Mouse (Mus musculus) liver, postnatal 0 days (tissue): ENCODE results near the gene Adss. TPM values are rescaled to one million over a fixed set of nuclear protein-coding genes. Genes with fewer than 3 reads are reported as not detected.

Experiments
- ATAC-seq: fragments of 200-750 bp; cut with Nextera tagmentation; 2 replicates; pipeline ENCODE4 v1.8.0; 2017; ENCODE audit warnings: mild to moderate bottlenecking, moderate library complexity
- DNase-seq: peaks from one replicate; pipeline ENCODE4 v3.0.0-alpha.2; 2016
- H3K27ac ChIP-seq: fragments of 300-500 bp; sonication (generic); 2 replicates; pipeline ENCODE4 v1.5.1; 2014; ENCODE audit warnings: antibody characterized with exemption, moderate library complexity, mild to moderate bottlenecking, low read depth
- H3K27me3 ChIP-seq: fragments of 300-500 bp; sonication (generic); 2 replicates; pipeline ENCODE4 v1.6.1; 2014; ENCODE audit warnings: low read length, control low read depth, mixed read lengths; ENCODE audit not compliant: insufficient read depth
- H3K36me3 ChIP-seq: fragments of 300-500 bp; sonication (generic); replicated peaks from 2 replicates; pipeline ENCODE4 v1.6.1; 2014; ENCODE audit warnings: mild to moderate bottlenecking, control low read depth, low read length, moderate library complexity, mixed read lengths; ENCODE audit not compliant: insufficient read depth
- H3K4me1 ChIP-seq: fragments of 300-500 bp; sonication (generic); 2 replicates; pipeline ENCODE4 v1.6.1; 2014; ENCODE audit warnings: antibody characterized with exemption, mild to moderate bottlenecking, control low read depth; ENCODE audit not compliant: insufficient read depth
- H3K4me2 ChIP-seq: fragments of 300-500 bp; sonication (generic); 2 replicates; pipeline ENCODE4 v1.6.1; 2014; ENCODE audit warnings: low read depth, mild to moderate bottlenecking, low read length, moderate library complexity, mixed read lengths
- H3K4me3 ChIP-seq: fragments of 300-500 bp; sonication (generic); 2 replicates; pipeline ENCODE4 v1.5.1; 2014; ENCODE audit warnings: low read depth, low read length
- H3K9ac ChIP-seq: fragments of 300-500 bp; sonication (generic); replicated peaks from 2 replicates; pipeline ENCODE4 v1.6.1; 2014; ENCODE audit warnings: mild to moderate bottlenecking, moderate library complexity
- H3K9me3 ChIP-seq: fragments of 300-500 bp; sonication (generic); 2 replicates; pipeline ENCODE4 v1.6.1; 2016; ENCODE audit warnings: mild to moderate bottlenecking, control low read depth, low read length, mixed read lengths
- CTCF ChIP-seq: sonication (generic); IDR thresholded peaks from 2 replicates; pipeline ENCODE4 v1.5.1; 2016; ENCODE audit warnings: antibody characterized with exemption, low read depth
- EP300 ChIP-seq: IDR thresholded peaks from 2 replicates; pipeline ENCODE4 v1.6.1; 2016; ENCODE audit warnings: antibody characterized with exemption, low read depth, mild to moderate bottlenecking
- WGBS: fragments of 180-500 bp; shearing (Covaris S2); extraction: QIAGEN DNeasy Blood & Tissue Kit; methylation state at CpG from one replicate; pipeline ENCODE4 v1.1.7; 2014; ENCODE audit not compliant: insufficient replicate concordance; 5-methylcytosine and 5-hydroxymethylcytosine counted together
- polyA plus RNA-seq: library from polyadenylated mRNA; unstranded; fragments of >200 nt; fragmentation: Nextera tagmentation; extraction: Ambion mirVana; gene quantifications from 2 replicates; pipeline ENCODE4 v1.2.1, GENCODE M21; 2015

Adss gene
- polyA plus RNA-seq, 1 experiment from 2014 or later = 13.0 TPM

DNA sequence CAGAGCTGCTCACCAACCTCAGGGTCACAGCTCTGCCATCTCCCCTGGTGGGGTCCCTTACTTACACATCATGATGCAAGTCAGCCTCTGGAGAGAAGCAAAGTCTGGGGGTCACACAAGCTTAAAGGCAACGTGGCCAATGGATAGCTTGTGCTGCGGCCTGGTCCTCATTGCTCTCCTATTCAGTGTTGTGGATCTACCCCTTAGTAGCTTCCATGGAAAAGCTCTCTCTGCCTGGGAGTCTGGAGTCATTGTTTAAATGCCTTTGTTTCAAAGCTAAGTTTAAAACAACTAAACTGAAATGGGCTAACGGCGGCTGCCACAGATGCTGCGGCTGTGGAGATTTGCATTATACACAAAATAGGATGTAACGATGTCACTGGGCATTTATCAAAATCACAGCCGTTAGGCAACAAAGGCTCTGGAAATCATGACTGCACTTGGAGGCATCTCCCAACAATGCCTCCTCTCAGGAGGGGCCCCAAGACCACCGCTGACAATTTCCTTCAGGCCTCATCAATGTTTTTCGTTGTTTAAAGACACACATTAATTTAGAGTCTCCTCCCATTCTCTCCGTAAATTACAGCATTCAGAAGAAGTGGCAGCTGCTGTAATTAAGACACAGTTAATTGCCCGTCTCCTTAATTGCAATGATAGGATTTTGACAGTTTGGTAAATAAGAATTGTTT, 77.8 kb downstream of the Adss start:
- WGBS = 70% methylated on average over 11 of the region's 11 CpGs
- no peaks in the 10 kb centered on the region for H3K36me3 ChIP-seq
- peaks cover 5% of the 10 kb centered on the region; the same call in 1 of the 2 replicates for H3K4me1 ChIP-seq
- no peak overlapping the region for H3K9ac ChIP-seq
- no peak overlapping the region for H3K4me3 ChIP-seq
- no peaks in the 10 kb centered on the region for H3K27me3 ChIP-seq
- DNase-seq (no peak), ATAC-seq (no peak)
- H3K27ac ChIP-seq = no peak overlapping the region
- no peak overlapping the region for H3K4me2 ChIP-seq
- TF ChIP-seq EP300 (no peak), CTCF (no peak)
- H3K9me3 ChIP-seq = no peaks in the 10 kb centered on the region

DNA sequence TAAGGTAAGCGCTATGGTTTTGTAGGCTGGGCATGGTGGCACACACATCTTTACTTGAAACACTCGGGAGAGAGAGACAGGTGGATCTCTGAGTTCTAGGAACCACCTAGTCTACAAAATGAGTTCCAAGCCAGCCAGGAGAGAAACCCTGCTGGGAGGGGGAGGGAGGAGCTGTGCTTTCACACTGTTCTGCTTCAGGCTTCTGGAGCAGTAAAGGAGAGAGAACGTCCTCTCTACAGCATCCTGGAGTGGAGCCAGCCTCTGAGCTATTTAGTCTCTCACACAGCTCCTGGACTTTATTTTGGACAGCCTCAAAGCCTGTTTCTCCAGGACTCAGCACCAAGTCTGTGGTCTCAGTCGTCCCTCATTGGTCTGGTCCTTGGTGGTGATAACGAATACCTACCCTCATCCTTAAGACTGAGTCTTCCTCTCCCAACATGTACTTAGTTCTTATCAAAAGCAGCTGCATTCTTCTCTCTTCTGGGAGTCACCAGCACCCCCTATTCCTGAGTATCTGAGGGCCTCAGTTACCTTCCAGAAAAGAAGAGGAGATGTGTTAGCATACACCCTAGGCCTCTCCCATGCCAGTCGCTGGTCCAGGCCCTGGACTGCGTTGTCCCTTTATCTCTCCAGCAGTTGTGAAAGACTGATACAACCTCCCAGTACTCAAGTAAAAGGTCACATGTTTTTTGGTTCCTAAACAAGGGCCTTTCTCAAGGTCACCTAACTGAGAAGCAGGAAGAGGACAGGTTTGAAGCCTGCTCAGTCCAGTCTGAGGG, 79.1 kb downstream of the Adss start:
- 57% methylated on average over 7 of the region's 7 CpGs for WGBS
- ATAC-seq (no peak), DNase-seq (no peak)

DNA sequence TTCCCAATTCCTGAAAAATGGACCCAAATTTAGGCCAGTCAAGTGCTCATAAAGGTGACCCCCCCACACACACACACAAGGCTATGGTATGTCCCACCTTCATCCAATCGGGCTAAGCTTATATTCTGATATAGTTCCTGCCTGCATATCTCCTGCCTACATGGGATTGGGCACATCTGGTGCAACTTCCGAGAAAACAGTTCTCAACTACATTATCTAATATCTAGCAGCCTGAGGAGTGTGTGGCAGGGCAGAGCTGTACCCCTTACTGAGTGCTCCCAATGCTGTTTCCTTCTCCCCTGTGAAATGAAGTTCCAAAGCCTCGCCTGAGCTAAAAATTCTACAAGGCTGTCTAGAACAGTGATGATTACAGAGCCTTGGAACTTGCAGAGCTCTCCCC, 79.9 kb downstream of the Adss start:
- Histone ChIP-seq H3K9me3 (no peaks in the 10 kb centered on the region), H3K27me3 (no peaks in the 10 kb centered on the region), H3K9ac (no peak overlapping the region), H3K4me1 (peaks cover 5% of the 10 kb centered on the region; the same call in 1 of the 2 replicates), H3K4me2 (no peak overlapping the region), H3K4me3 (no peak overlapping the region), H3K27ac (no peak overlapping the region), H3K36me3 (no peaks in the 10 kb centered on the region)
- WGBS = 64% methylated on average over 3 of the region's 3 CpGs
- TF ChIP-seq CTCF (no peak), EP300 (no peak)
- ATAC-seq (peak; percentile 78), DNase-seq (no peak)

More for the DNA sequence above, 79.1 kb downstream of the Adss start:
- no peak overlapping the region for H3K4me3 ChIP-seq
- H3K27me3 ChIP-seq = no peaks in the 10 kb centered on the region
- H3K27ac ChIP-seq = no peak overlapping the region
- no peak for TF ChIP-seq EP300
- TF ChIP-seq CTCF = no peak
- no peak overlapping the region for H3K4me2 ChIP-seq
- no peaks in the 10 kb centered on the region for H3K9me3 ChIP-seq
- H3K36me3 ChIP-seq = no peaks in the 10 kb centered on the region
- peaks cover 5% of the 10 kb centered on the region; the same call in 1 of the 2 replicates for H3K4me1 ChIP-seq
- H3K9ac ChIP-seq = no peak overlapping the region

- WGBS = 67% methylated on average over 5 of the region's 5 CpGs
- ATAC-seq = no peak
- H3K27ac ChIP-seq = peak overlapping the region; percentile 34; the same call in 1 of the 2 replicates
Observed at GRCm38 (mm10) chr1:177714397-177715012, 81.8 kb downstream of the Adss start.

GRCm38 (mm10) chr1:177713635-177714396, 82.5 kb downstream of the Adss start:
- Histone ChIP-seq H3K9ac (no peak overlapping the region), H3K36me3 (no peaks in the 10 kb centered on the region), H3K27ac (peak overlapping the region; percentile 34; the same call in 1 of the 2 replicates), H3K27me3 (no peaks in the 10 kb centered on the region), H3K4me3 (no peak overlapping the region), H3K4me2 (peak overlapping the region; percentile 22; the same call in 1 of the 2 replicates), H3K9me3 (peaks cover 3% of the 10 kb centered on the region; the same call in 1 of the 2 replicates), H3K4me1 (peaks cover 5% of the 10 kb centered on the region; the same call in 1 of the 2 replicates)
- DNase-seq (no peak), ATAC-seq (no peak)
- WGBS = 62% methylated on average over 3 of the region's 3 CpGs
- TF ChIP-seq EP300 = no peak
- TF ChIP-seq CTCF = no peak

More at GRCm38 (mm10) chr1:177714397-177715012, 81.8 kb downstream of the Adss start:
- Histone ChIP-seq H3K9ac (no peak overlapping the region), H3K4me2 (peak overlapping the region; percentile 22; the same call in 1 of the 2 replicates), H3K4me1 (peaks cover 5% of the 10 kb centered on the region; the same call in 1 of the 2 replicates), H3K4me3 (no peak overlapping the region), H3K9me3 (peaks cover 3% of the 10 kb centered on the region; the same call in 1 of the 2 replicates), H3K36me3 (no peaks in the 10 kb centered on the region), H3K27me3 (no peaks in the 10 kb centered on the region)
- no peak for DNase-seq
- TF ChIP-seq EP300 (no peak), CTCF (no peak)

Other genes with a start within 250 kb of the Adss start
- gene 1700016C15Rik, start 66.7 kb downstream of the Adss start, polyA plus RNA-seq = not detected in 2 replicates
- gene Catspere2, start 186.9 kb upstream of the Adss start, polyA plus RNA-seq = 0.05 and 0.07 TPM in 2 replicates